Mouse (Mus musculus): ENCODE measurements around the gene Rgl3. TPM values are rescaled to one million over a fixed set of nuclear protein-coding genes. Genes with fewer than 3 reads are reported as not detected.

Rgl3 gene
- polyA plus RNA-seq, 1 experiment, result 7.0 TPM

DNA sequence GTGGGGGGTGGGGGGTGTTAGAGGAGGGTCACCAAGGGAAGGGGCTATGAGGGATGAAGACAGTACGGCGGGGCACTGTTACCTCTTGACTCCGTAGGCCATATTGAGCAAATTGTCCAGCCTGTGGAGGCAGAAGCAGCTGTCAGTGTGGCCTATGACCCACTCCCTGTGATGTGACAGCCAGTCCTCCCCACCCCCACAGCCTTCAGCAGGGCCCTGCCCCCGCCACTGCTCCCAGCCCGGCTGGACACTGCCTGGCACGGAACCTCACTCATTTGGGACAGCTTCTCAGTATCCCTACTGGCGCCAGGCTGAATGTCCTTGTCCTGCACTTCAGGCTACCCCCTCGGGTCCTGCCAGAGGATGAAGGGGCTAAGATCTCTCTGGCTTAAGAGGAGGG, 35.3 kb upstream of the Rgl3 start:
- no peak for TF ChIP-seq CTCF (IDR thresholded peaks at IDR 0.05; ENCODE audit: control insufficient read depth, insufficient read depth, insufficient read length)
- TF ChIP-seq USF1 (IDR thresholded peaks at IDR 0.05; ENCODE audit: low read depth), result no peak
- no peak for TF ChIP-seq FOSL1 (IDR thresholded peaks at IDR 0.05; ENCODE audit: insufficient read depth, low read length, poor library complexity, severe bottlenecking)
- TF ChIP-seq CEBPB (IDR thresholded peaks at IDR 0.05; ENCODE audit: low read depth), result no peak
- no peak for TF ChIP-seq MYOD1 (IDR thresholded peaks at IDR 0.05; ENCODE audit: control insufficient read depth, insufficient read length, low read depth)
- no peak for TF ChIP-seq MAX (IDR thresholded peaks at IDR 0.05)
- no peak for TF ChIP-seq MYOG (IDR thresholded peaks at IDR 0.05; ENCODE audit: control insufficient read depth, extremely low read depth, insufficient read length)
- no peaks in the 10 kb centered on the region for H3K79me3 ChIP-seq (ENCODE audit: low read depth)

DNA sequence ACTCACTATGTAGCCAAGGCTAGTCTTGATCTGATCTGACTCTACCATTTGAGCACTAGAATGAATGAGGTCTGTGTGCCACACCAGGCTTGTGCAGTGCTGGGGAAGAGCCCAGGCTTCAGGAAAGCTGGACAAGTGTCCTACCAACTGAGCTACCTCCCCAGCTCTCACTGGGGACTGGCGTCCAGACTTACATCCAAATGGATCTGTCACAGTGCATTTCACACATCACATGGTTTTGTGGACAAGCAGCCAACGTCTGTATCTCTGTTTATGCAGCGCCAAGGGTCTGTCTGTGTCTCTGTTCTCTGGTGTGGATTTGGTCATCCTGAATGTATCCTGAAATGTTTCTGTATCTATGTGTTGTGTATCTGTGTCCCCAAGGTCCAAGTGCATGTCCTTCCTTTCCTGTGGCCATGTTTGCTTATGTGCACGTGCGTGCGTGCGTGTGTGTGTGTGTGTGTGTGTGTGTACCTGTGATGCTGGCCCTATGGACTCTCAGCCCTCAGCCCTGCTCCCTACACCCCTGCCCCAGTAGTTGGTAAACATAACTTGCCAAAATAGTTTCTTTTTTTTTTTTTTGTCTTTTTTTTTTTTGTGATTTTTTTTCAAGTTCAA, 28.1 kb upstream of the Rgl3 start:
- TF ChIP-seq USF1 (IDR thresholded peaks at IDR 0.05; ENCODE audit: low read depth) (no peak), CEBPB (IDR thresholded peaks at IDR 0.05; ENCODE audit: low read depth) (no peak), CTCF (IDR thresholded peaks at IDR 0.05; ENCODE audit: control insufficient read depth, insufficient read depth, insufficient read length) (no peak), MYOG (IDR thresholded peaks at IDR 0.05; ENCODE audit: control insufficient read depth, extremely low read depth, insufficient read length) (no peak), MAX (IDR thresholded peaks at IDR 0.05) (no peak), MYOD1 (IDR thresholded peaks at IDR 0.05; ENCODE audit: control insufficient read depth, insufficient read length, low read depth) (no peak), FOSL1 (IDR thresholded peaks at IDR 0.05; ENCODE audit: insufficient read depth, low read length, poor library complexity, severe bottlenecking) (no peak)
- Histone ChIP-seq H3K79me2 (ENCODE audit: control insufficient read depth, insufficient read depth) (no peaks in the 10 kb centered on the region), H3K36me3 (ENCODE audit: control insufficient read depth, insufficient read depth) (peaks cover 19% of the 10 kb centered on the region), H3K27me3 (ENCODE audit: control insufficient read depth, insufficient read depth, insufficient read length) (no peaks in the 10 kb centered on the region), H3K79me3 (ENCODE audit: low read depth) (no peaks in the 10 kb centered on the region), H3ac (ENCODE audit: control insufficient read depth, insufficient read length, low read depth) (no peak overlapping the region), H3K4me3 (ENCODE audit: insufficient read depth, poor library complexity, severe bottlenecking) (no peak overlapping the region)

More for the DNA sequence above, 35.3 kb upstream of the Rgl3 start:
- Histone ChIP-seq H3K27me3 (ENCODE audit: control insufficient read depth, insufficient read depth, insufficient read length) (peaks cover 19% of the 10 kb centered on the region), H3K4me3 (ENCODE audit: insufficient read depth, poor library complexity, severe bottlenecking) (no peak overlapping the region), H3K79me2 (ENCODE audit: control insufficient read depth, insufficient read depth) (no peaks in the 10 kb centered on the region), H3ac (ENCODE audit: control insufficient read depth, insufficient read length, low read depth) (no peak overlapping the region), H3K36me3 (ENCODE audit: control insufficient read depth, insufficient read depth) (no peaks in the 10 kb centered on the region)

DNA sequence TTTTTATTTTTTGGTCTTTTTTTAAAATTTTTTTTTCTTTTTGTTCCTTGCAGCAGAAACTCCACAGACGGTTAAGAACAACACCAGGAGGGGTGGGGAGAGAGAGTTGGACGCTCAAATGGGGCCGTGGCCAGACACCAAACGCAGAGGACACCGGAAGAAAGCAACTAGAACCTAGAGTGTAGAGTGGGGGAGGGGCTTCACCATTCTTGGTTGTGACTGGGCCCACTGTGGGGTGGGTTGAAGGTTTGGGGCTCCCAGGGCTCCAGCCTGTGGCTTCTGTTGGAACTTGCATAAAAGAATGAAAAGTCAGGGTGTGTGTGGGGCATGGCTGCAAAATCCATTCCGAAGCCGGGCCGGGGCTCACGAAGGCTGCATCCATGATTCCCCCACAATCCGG, 27.0 kb upstream of the Rgl3 start:
- Histone ChIP-seq H3K27me3 (ENCODE audit: control insufficient read depth, insufficient read depth, insufficient read length) (no peaks in the 10 kb centered on the region), H3ac (ENCODE audit: control insufficient read depth, insufficient read length, low read depth) (no peak overlapping the region), H3K79me2 (ENCODE audit: control insufficient read depth, insufficient read depth) (no peaks in the 10 kb centered on the region), H3K4me3 (ENCODE audit: insufficient read depth, poor library complexity, severe bottlenecking) (no peak overlapping the region), H3K36me3 (ENCODE audit: control insufficient read depth, insufficient read depth) (peaks cover 19% of the 10 kb centered on the region), H3K79me3 (ENCODE audit: low read depth) (no peaks in the 10 kb centered on the region)
- TF ChIP-seq CTCF (IDR thresholded peaks at IDR 0.05; ENCODE audit: control insufficient read depth, insufficient read depth, insufficient read length) (no peak), MYOD1 (IDR thresholded peaks at IDR 0.05; ENCODE audit: control insufficient read depth, insufficient read length, low read depth) (no peak), CEBPB (IDR thresholded peaks at IDR 0.05; ENCODE audit: low read depth) (no peak), FOSL1 (IDR thresholded peaks at IDR 0.05; ENCODE audit: insufficient read depth, low read length, poor library complexity, severe bottlenecking) (no peak), USF1 (IDR thresholded peaks at IDR 0.05; ENCODE audit: low read depth) (no peak), MYOG (IDR thresholded peaks at IDR 0.05; ENCODE audit: control insufficient read depth, extremely low read depth, insufficient read length) (no peak), MAX (IDR thresholded peaks at IDR 0.05) (no peak)

DNA sequence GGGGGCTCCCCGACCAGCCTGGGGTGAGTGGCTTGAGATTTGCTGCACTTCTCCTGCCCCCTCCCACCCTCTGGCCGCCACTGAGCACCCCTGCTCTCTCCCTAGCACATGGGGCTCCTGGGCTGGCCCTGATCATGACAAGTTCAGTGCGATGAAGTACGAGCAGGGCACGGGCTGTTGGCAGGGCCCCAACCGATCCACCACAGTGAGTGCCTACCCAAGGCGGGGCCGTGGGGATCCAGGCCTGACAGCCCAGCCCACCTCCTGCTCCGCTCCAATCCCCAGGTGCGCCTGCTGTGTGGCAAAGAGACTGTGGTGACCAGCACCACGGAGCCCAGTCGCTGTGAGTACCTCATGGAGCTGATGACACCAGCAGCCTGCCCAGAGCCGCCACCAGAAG, 23.5 kb upstream of the Rgl3 start:
- Histone ChIP-seq H3K36me3 (ENCODE audit: control insufficient read depth, insufficient read depth) (peaks cover 45% of the 10 kb centered on the region), H3K79me2 (ENCODE audit: control insufficient read depth, insufficient read depth) (no peaks in the 10 kb centered on the region), H3K4me3 (ENCODE audit: insufficient read depth, poor library complexity, severe bottlenecking) (no peak overlapping the region), H3K27me3 (ENCODE audit: control insufficient read depth, insufficient read depth, insufficient read length) (no peaks in the 10 kb centered on the region), H3ac (ENCODE audit: control insufficient read depth, insufficient read length, low read depth) (no peak overlapping the region), H3K79me3 (ENCODE audit: low read depth) (no peaks in the 10 kb centered on the region)
- TF ChIP-seq FOSL1 (IDR thresholded peaks at IDR 0.05; ENCODE audit: insufficient read depth, low read length, poor library complexity, severe bottlenecking) (no peak), CEBPB (IDR thresholded peaks at IDR 0.05; ENCODE audit: low read depth) (no peak), MAX (IDR thresholded peaks at IDR 0.05) (no peak), MYOG (IDR thresholded peaks at IDR 0.05; ENCODE audit: control insufficient read depth, extremely low read depth, insufficient read length) (no peak), CTCF (IDR thresholded peaks at IDR 0.05; ENCODE audit: control insufficient read depth, insufficient read depth, insufficient read length) (no peak), USF1 (IDR thresholded peaks at IDR 0.05; ENCODE audit: low read depth) (no peak), MYOD1 (IDR thresholded peaks at IDR 0.05; ENCODE audit: control insufficient read depth, insufficient read length, low read depth) (no peak)

DNA sequence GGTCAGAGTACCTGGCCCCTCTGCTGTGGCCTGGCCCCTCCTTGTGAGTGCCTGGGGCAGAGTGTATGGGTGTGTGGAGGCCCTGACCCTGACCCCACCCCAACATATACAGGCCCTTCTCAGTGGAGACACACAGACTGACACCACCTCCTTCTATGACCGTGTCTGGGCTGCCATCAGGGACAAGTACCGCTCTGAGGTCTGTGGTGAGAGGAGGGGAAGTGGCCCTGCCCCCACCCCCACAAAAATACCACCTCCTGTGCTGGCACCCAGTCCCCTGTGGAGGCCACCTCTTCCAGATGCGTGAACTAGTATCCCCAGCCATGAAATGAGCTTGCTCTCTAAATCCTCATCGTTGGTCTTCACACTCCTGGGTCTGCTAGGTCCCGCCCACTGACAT, 21.8 kb upstream of the Rgl3 start:
- Histone ChIP-seq H3ac (ENCODE audit: control insufficient read depth, insufficient read length, low read depth) (no peak overlapping the region), H3K79me2 (ENCODE audit: control insufficient read depth, insufficient read depth) (no peaks in the 10 kb centered on the region), H3K36me3 (ENCODE audit: control insufficient read depth, insufficient read depth) (peaks cover 60% of the 10 kb centered on the region), H3K79me3 (ENCODE audit: low read depth) (no peaks in the 10 kb centered on the region), H3K4me3 (ENCODE audit: insufficient read depth, poor library complexity, severe bottlenecking) (no peak overlapping the region), H3K27me3 (ENCODE audit: control insufficient read depth, insufficient read depth, insufficient read length) (no peaks in the 10 kb centered on the region)
- TF ChIP-seq MYOG (IDR thresholded peaks at IDR 0.05; ENCODE audit: control insufficient read depth, extremely low read depth, insufficient read length) (no peak), CTCF (IDR thresholded peaks at IDR 0.05; ENCODE audit: control insufficient read depth, insufficient read depth, insufficient read length) (no peak), MAX (IDR thresholded peaks at IDR 0.05) (no peak), CEBPB (IDR thresholded peaks at IDR 0.05; ENCODE audit: low read depth) (no peak), USF1 (IDR thresholded peaks at IDR 0.05; ENCODE audit: low read depth) (no peak), FOSL1 (IDR thresholded peaks at IDR 0.05; ENCODE audit: insufficient read depth, low read length, poor library complexity, severe bottlenecking) (no peak), MYOD1 (IDR thresholded peaks at IDR 0.05; ENCODE audit: control insufficient read depth, insufficient read length, low read depth) (no peak)

All from C2C12 (cell line).